Mouse (Mus musculus) neural tube, embryonic 15.5 days (tissue): ENCODE data around the gene Gm13290. TPM values are rescaled to one million over a fixed set of nuclear protein-coding genes. Genes with fewer than 3 reads are reported as not detected.
"Not testable (repeated sequence)": the region's sequence is repeated elsewhere in the genome, so short reads cannot be mapped to it uniquely, and the experiment has no call there.

Experiments used
- ATAC-seq: fragments of 200-750 bp; cut with Nextera tagmentation; 2 replicates; pipeline ENCODE4 v1.8.0; 2017; ENCODE audit warnings: mild to moderate bottlenecking, moderate TSS enrichment, moderate library complexity; ENCODE audit not compliant: low FRiP score
- H3K27ac ChIP-seq: fragments of 300-500 bp; sonication (generic); replicated peaks from 2 replicates; pipeline ENCODE4 v1.5.1; 2015; ENCODE audit warnings: mild to moderate bottlenecking, inconsistent platforms
- H3K27me3 ChIP-seq: fragments of 300-500 bp; sonication (generic); replicated peaks from 2 replicates; pipeline ENCODE4 v1.6.1; 2015; ENCODE audit warnings: inconsistent platforms
- H3K36me3 ChIP-seq: fragments of 300-500 bp; sonication (generic); 2 replicates; pipeline ENCODE4 v1.6.1; 2015; ENCODE audit warnings: inconsistent platforms
- H3K4me1 ChIP-seq: fragments of 300-500 bp; sonication (generic); 2 replicates; pipeline ENCODE4 v1.6.1; 2015; ENCODE audit warnings: inconsistent platforms
- H3K4me2 ChIP-seq: fragments of 300-500 bp; sonication (generic); 2 replicates; pipeline ENCODE4 v1.6.1; 2015; ENCODE audit warnings: inconsistent platforms, mild to moderate bottlenecking, moderate library complexity
- H3K4me3 ChIP-seq: fragments of 300-500 bp; sonication (generic); replicated peaks from 2 replicates; pipeline ENCODE4 v1.5.1; 2015; ENCODE audit warnings: mild to moderate bottlenecking, inconsistent platforms
- H3K9ac ChIP-seq: fragments of 300-500 bp; sonication (generic); replicated peaks from 2 replicates; pipeline ENCODE4 v1.6.1; 2015; ENCODE audit warnings: mild to moderate bottlenecking, inconsistent platforms
- H3K9me3 ChIP-seq: fragments of 300-500 bp; sonication (generic); replicated peaks from 2 replicates; pipeline ENCODE4 v1.6.1; 2016; ENCODE audit warnings: inconsistent platforms
- WGBS: fragments of 180-500 bp; shearing (Covaris S2); methylation state at CpG from one replicate; pipeline ENCODE4 v1.1.7; 2015; ENCODE audit warnings: mixed read lengths; 5-methylcytosine and 5-hydroxymethylcytosine counted together
- polyA plus RNA-seq: library from polyadenylated mRNA; unstranded; fragments of >200 nt; fragmentation: Nextera tagmentation; extraction: Ambion mirVana; gene quantifications from 2 replicates; pipeline ENCODE4 v1.2.1, GENCODE M21; 2015

The Gm13290 gene
- not detected in 2 replicates for polyA plus RNA-seq

GRCm38 (mm10) chr4:88773534-88773933 is at the start of gene Gm13290:
Gene Gm13290 (plus strand): TSS chr4:88773834.
- not testable (repeated sequence) for H3K9ac ChIP-seq, H3K27ac ChIP-seq, H3K4me2 ChIP-seq, H3K4me1 ChIP-seq, H3K4me3 ChIP-seq, H3K27me3 ChIP-seq, H3K36me3 ChIP-seq, ATAC-seq, H3K9me3 ChIP-seq
- no CpG with 5 or more reads among the region's 32 CpGs for WGBS

DNA sequence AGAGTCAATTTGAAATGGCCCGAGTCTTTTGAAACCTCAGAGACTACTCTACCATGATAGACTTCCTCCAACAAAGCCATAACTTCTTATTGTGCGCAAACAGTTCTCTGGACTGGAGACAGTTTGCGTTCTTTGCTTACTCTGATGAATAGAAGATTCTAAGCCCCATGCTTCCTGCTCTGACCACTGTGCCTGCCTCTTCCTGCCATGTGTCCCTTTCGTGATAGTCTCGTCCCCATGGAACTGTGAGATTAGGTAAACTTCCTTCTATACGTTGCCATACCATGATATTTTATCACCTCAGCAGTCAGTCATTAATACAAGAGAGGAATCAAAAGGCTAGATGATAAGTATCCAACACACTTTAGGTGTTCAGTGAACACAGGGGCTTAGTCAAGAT is 46.9 kb upstream of the Gm13290 start:
- no peaks in the 10 kb centered on the region for H3K4me1 ChIP-seq
- H3K36me3 ChIP-seq = no peaks in the 10 kb centered on the region
- no peak overlapping the region for H3K27ac ChIP-seq
- no peak overlapping the region for H3K9ac ChIP-seq
- no peak for ATAC-seq
- no peak overlapping the region for H3K4me2 ChIP-seq
- 91% methylated on average over 6 of the region's 6 CpGs for WGBS
- H3K27me3 ChIP-seq = no peaks in the 10 kb centered on the region
- H3K9me3 ChIP-seq = no peaks in the 10 kb centered on the region
- no peak overlapping the region for H3K4me3 ChIP-seq

GRCm38 (mm10) chr4:88727324-88727723 is 46.3 kb upstream of the Gm13290 start:
- H3K27ac ChIP-seq = no peak overlapping the region
- no peaks in the 10 kb centered on the region for H3K4me1 ChIP-seq
- ATAC-seq = no peak
- 3% methylated on average over 1 of the region's 1 CpGs for WGBS
- H3K27me3 ChIP-seq = no peaks in the 10 kb centered on the region
- H3K36me3 ChIP-seq = no peaks in the 10 kb centered on the region
- no peaks in the 10 kb centered on the region for H3K9me3 ChIP-seq
- no peak overlapping the region for H3K9ac ChIP-seq
- no peak overlapping the region for H3K4me2 ChIP-seq
- H3K4me3 ChIP-seq = no peak overlapping the region

DNA sequence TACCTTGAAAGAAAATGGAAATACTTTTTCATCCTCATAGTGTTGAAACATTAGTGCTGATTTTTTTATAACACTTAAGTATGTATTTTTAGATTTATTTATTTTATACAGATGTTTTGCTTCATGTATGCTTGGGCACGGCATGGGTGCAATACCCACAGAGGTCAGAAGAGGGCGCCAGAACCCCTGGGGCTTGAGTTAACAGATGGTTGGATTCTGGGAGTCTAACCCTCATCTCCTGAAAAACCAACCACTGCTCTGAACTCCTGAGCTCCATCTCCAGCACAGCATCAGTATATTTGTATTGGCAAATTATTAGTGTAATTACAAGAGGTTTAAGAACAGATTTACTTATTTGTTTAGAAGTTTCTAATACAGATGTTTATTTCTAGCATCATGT is 35.2 kb upstream of the Gm13290 start:
- no peaks in the 10 kb centered on the region for H3K27me3 ChIP-seq
- 3% methylated on average over 2 of the region's 2 CpGs for WGBS
- no peak overlapping the region for H3K4me3 ChIP-seq
- no peaks in the 10 kb centered on the region for H3K9me3 ChIP-seq
- ATAC-seq = no peak
- no peaks in the 10 kb centered on the region for H3K36me3 ChIP-seq
- no peak overlapping the region for H3K27ac ChIP-seq
- H3K9ac ChIP-seq = no peak overlapping the region
- H3K4me2 ChIP-seq = no peak overlapping the region
- H3K4me1 ChIP-seq = no peaks in the 10 kb centered on the region

- Histone ChIP-seq H3K27ac (no peak overlapping the region), H3K27me3 (no peaks in the 10 kb centered on the region), H3K4me1 (no peaks in the 10 kb centered on the region), H3K9ac (no peak overlapping the region), H3K9me3 (no peaks in the 10 kb centered on the region), H3K4me3 (no peak overlapping the region), H3K36me3 (no peaks in the 10 kb centered on the region), H3K4me2 (no peak overlapping the region)
- 94% methylated on average over 6 of the region's 6 CpGs for WGBS
- ATAC-seq = no peak
Measured at GRCm38 (mm10) chr4:88739036-88739435, 34.6 kb upstream of the Gm13290 start.

- Histone ChIP-seq H3K27me3 (no peaks in the 10 kb centered on the region), H3K36me3 (no peaks in the 10 kb centered on the region), H3K9ac (no peak overlapping the region), H3K4me2 (no peak overlapping the region), H3K27ac (no peak overlapping the region), H3K4me3 (no peak overlapping the region), H3K4me1 (no peaks in the 10 kb centered on the region), H3K9me3 (no peaks in the 10 kb centered on the region)
- WGBS = 92% methylated on average over 4 of the region's 4 CpGs
- ATAC-seq = no peak
Measured at GRCm38 (mm10) chr4:88741426-88741825, 32.2 kb upstream of the Gm13290 start.

DNA sequence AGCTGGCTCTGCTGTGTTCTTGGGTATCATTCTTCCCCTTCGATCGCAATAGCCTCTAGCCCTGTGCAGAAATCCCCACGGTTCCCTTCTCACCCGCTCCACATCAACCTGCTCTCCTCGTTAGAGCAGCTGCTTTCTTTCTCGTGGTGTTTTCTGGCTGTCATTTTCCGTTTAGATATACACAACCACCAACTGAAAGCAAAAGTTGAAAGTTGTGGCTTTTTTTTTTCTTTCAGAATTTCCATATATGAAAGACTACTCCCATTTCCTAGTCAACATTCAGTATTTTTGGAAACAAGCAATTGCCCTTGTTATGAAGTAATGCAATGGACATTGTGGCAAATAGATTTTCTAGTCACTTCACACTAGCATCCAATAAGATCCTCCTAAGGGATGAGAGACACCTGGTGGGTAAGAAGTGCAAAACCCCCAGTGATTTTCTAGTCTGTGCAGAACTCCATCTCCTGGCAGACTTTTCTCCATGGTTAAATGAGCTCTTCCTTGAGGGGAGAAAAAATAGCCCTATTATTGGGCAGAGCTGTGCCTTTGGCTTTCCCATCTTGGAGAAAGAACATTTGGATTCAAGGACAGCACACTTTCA is 30.8 kb upstream of the Gm13290 start:
- H3K4me3 ChIP-seq = no peak overlapping the region
- ATAC-seq = no peak
- H3K36me3 ChIP-seq = no peaks in the 10 kb centered on the region
- no peak overlapping the region for H3K9ac ChIP-seq
- 79% methylated on average over 7 of the region's 7 CpGs for WGBS
- H3K4me1 ChIP-seq = no peaks in the 10 kb centered on the region
- no peaks in the 10 kb centered on the region for H3K27me3 ChIP-seq
- no peaks in the 10 kb centered on the region for H3K9me3 ChIP-seq
- H3K4me2 ChIP-seq = no peak overlapping the region
- H3K27ac ChIP-seq = no peak overlapping the region

- H3K27ac ChIP-seq = no peak overlapping the region
- no peak overlapping the region for H3K9ac ChIP-seq
- H3K4me1 ChIP-seq = no peaks in the 10 kb centered on the region
- H3K4me3 ChIP-seq = no peak overlapping the region
- WGBS = 70% methylated on average over 3 of the region's 3 CpGs
- H3K9me3 ChIP-seq = no peaks in the 10 kb centered on the region
- no peaks in the 10 kb centered on the region for H3K36me3 ChIP-seq
- no peaks in the 10 kb centered on the region for H3K27me3 ChIP-seq
- no peak overlapping the region for H3K4me2 ChIP-seq
- no peak for ATAC-seq
Measured at GRCm38 (mm10) chr4:88744207-88744606, 29.4 kb upstream of the Gm13290 start.

DNA sequence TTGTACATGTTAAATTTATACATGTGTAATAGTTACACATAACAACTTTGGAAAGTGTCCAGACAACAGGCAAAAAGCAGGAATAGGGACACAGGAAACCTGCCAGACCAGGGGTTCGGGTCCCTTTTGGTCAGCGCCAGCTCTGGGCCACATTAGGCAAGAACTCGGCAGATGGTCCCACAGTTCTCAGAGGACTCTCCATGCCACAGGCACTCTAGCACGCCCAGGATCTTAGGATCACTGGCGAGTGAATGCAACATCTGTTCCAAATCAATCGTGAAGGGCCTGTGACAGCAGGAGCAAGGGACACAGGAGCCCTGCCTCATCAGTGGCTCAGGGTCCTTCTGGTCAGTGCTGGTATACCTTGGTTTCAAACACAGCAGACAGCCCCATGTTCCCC is 23.7 kb upstream of the Gm13290 start:
- no peaks in the 10 kb centered on the region for H3K27me3 ChIP-seq
- WGBS = 69% methylated on average over 6 of the region's 6 CpGs
- H3K9ac ChIP-seq = no peak overlapping the region
- no peaks in the 10 kb centered on the region for H3K36me3 ChIP-seq
- H3K9me3 ChIP-seq = no peaks in the 10 kb centered on the region
- no peak overlapping the region for H3K4me3 ChIP-seq
- no peak overlapping the region for H3K4me2 ChIP-seq
- no peaks in the 10 kb centered on the region for H3K4me1 ChIP-seq
- no peak for ATAC-seq
- H3K27ac ChIP-seq = no peak overlapping the region

GRCm38 (mm10) chr4:88754818-88755340 is 18.8 kb upstream of the Gm13290 start, which contains the start of gene Gm13271:
Gene Gm13271 (plus strand): TSS chr4:88754868.
- H3K4me3 ChIP-seq, H3K36me3 ChIP-seq, H3K4me1 ChIP-seq, H3K27ac ChIP-seq, ATAC-seq, H3K9me3 ChIP-seq, H3K4me2 ChIP-seq, H3K27me3 ChIP-seq, H3K9ac ChIP-seq: not testable (repeated sequence)
- WGBS = 82% methylated on average over 15 of the region's 15 CpGs

- Histone ChIP-seq H3K9ac (peak overlapping the region; percentile 33), H3K27ac (peak overlapping the region; percentile 74), H3K4me2 (peak overlapping the region; percentile 68), H3K4me3 (peak overlapping the region; percentile 47)
- not testable (repeated sequence) for H3K4me1 ChIP-seq, H3K36me3 ChIP-seq, H3K27me3 ChIP-seq, ATAC-seq, H3K9me3 ChIP-seq
- 12% methylated on average over 29 of the region's 31 CpGs for WGBS
Measured at GRCm38 (mm10) chr4:88756581-88757513, 16.8 kb upstream of the Gm13290 start.

- peak overlapping the region; percentile 33 for H3K9ac ChIP-seq
Measured at GRCm38 (mm10) chr4:88757628-88758031, 16.0 kb upstream of the Gm13290 start.

More at GRCm38 (mm10) chr4:88757628-88758031, 16.0 kb upstream of the Gm13290 start:
- peak overlapping the region; percentile 74 for H3K27ac ChIP-seq
- H3K4me2 ChIP-seq = peak overlapping the region; percentile 68
- peak; percentile 100 for ATAC-seq
- H3K9me3 ChIP-seq, H3K36me3 ChIP-seq, H3K4me1 ChIP-seq, H3K27me3 ChIP-seq: not testable (repeated sequence)
- WGBS = 2% methylated on average over 20 of the region's 21 CpGs
- H3K4me3 ChIP-seq = peak overlapping the region; percentile 47
